Mouse (Mus musculus) CH12.LX (cell line): Measurements from ENCODE around the gene Srgap1.

Experiments
- CHD1 ChIP-seq: IDR thresholded peaks from 2 replicates; pipeline ENCODE4 v1.6.1; 2012; ENCODE audit warnings: low read depth, low read length, improper control_type of control experiment, inconsistent platforms
- POLR2A ChIP-seq: IDR thresholded peaks from 2 replicates; pipeline ENCODE4 v1.6.1; 2011; ENCODE audit warnings: low read depth, mild to moderate bottlenecking, improper control_type of control experiment, low read length
- ZNF384 ChIP-seq: IDR thresholded peaks from 2 replicates; pipeline ENCODE4 v1.6.1; 2012; ENCODE audit warnings: low read depth, low read length, improper control_type of control experiment, inconsistent platforms

DNA sequence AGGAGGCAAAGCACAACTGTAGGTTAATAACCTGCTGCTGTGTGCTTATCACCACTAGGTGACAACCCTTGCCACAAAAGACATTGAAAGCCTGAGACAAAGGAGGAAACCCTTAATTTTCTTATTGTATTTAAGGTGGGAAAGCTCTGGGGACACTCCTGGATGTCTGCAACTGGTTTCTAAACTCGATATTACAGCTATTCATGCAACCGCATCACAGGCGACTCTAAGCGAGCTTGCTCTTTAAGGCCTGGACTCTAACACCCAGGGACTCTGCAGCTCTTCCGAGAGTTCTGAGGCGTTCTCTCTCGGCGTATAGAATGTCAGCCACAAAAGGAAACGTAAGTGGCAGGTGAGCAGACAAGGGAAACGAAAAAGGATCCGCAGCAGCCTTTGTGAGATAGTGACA lies 241.2 kb downstream of the Srgap1 start:
- TF ChIP-seq ZNF384 (no peak), POLR2A (no peak), CHD1 (no peak)
